Mouse (Mus musculus) E14TG2a.4 (cell line): Measurements from ENCODE around the gene Fam49a.

Experiments
- CTCF ChIP-seq: conservative IDR thresholded peaks from 2 replicates; pipeline ENCODE4 v1.5.1; 2014; ENCODE audit warnings: low read length
- NANOG ChIP-seq: IDR thresholded peaks from 2 replicates; pipeline ENCODE4 v1.6.1; 2014; ENCODE audit warnings: borderline replicate concordance, low read length, mixed read lengths

- no peak for TF ChIP-seq CTCF
- TF ChIP-seq NANOG: no peak
Observed at GRCm38 (mm10) chr12:12294380-12295171, 32.6 kb downstream of the Fam49a start.
